Mouse (Mus musculus): ENCODE measurements around the gene Myh10. TPM values are rescaled to one million over a fixed set of nuclear protein-coding genes. Genes with fewer than 3 reads are reported as not detected.

Myh10 gene
- polyA plus RNA-seq, 1 experiment: 0.67 TPM

GRCm38 (mm10) chr11:68851644-68852485 is 160.5 kb downstream of the Myh10 start:
- no peak for TF ChIP-seq GATA1 (IDR thresholded peaks at IDR 0.05; ENCODE audit: borderline replicate concordance, low read length)
- no peak for TF ChIP-seq FLI1 (IDR thresholded peaks at IDR 0.05; ENCODE audit: low read length)
- Histone ChIP-seq H3K4me1 (peaks cover 59% of the 10 kb centered on the region), H3K27me3 (replicated peaks) (no peaks in the 10 kb centered on the region), H3K4me3 (replicated peaks) (peak overlapping the region; percentile 98), H3K9me3 (no peaks in the 10 kb centered on the region), H3K36me3 (replicated peaks; ENCODE audit: low read length) (peaks cover 6% of the 10 kb centered on the region)

DNA sequence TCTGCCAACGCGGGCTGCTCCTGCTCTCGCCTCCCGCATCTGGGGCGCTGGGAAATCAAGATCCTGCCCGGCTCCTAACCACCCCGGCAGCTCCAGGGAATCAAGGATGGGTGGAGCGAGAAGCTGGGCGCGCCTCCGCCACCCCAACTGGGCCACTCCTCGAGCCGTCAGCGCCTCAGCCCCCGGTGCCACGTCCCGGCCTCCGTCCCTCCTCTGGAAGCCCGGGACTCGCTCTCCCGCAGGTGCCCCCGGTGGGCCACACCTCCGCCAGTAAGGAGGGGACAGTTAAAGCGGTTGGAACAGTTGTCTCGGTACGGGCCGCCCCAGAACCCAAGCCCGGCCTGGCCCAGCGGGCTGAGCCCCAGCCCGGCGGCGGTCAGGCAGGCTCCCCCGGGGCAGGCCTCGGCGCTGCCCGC is 161.1 kb downstream of the Myh10 start:
- Histone ChIP-seq H3K4me3 (replicated peaks) (peak overlapping the region; percentile 98), H3K9me3 (no peaks in the 10 kb centered on the region), H3K36me3 (replicated peaks; ENCODE audit: low read length) (peaks cover 6% of the 10 kb centered on the region), H3K27me3 (replicated peaks) (no peaks in the 10 kb centered on the region), H3K4me1 (peaks cover 63% of the 10 kb centered on the region)
- no peak for TF ChIP-seq FLI1 (IDR thresholded peaks at IDR 0.05; ENCODE audit: low read length)
- TF ChIP-seq GATA1 (IDR thresholded peaks at IDR 0.05; ENCODE audit: borderline replicate concordance, low read length): no peak

GRCm38 (mm10) chr11:68852932-68853409 is 161.6 kb downstream of the Myh10 start:
- Histone ChIP-seq H3K27me3 (replicated peaks) (no peaks in the 10 kb centered on the region), H3K4me3 (replicated peaks) (peak overlapping the region; percentile 98), H3K4me1 (peaks cover 68% of the 10 kb centered on the region), H3K9me3 (no peaks in the 10 kb centered on the region), H3K36me3 (replicated peaks; ENCODE audit: low read length) (peaks cover 6% of the 10 kb centered on the region)
- TF ChIP-seq FLI1 (IDR thresholded peaks at IDR 0.05; ENCODE audit: low read length) (no peak), GATA1 (IDR thresholded peaks at IDR 0.05; ENCODE audit: borderline replicate concordance, low read length) (no peak)

DNA sequence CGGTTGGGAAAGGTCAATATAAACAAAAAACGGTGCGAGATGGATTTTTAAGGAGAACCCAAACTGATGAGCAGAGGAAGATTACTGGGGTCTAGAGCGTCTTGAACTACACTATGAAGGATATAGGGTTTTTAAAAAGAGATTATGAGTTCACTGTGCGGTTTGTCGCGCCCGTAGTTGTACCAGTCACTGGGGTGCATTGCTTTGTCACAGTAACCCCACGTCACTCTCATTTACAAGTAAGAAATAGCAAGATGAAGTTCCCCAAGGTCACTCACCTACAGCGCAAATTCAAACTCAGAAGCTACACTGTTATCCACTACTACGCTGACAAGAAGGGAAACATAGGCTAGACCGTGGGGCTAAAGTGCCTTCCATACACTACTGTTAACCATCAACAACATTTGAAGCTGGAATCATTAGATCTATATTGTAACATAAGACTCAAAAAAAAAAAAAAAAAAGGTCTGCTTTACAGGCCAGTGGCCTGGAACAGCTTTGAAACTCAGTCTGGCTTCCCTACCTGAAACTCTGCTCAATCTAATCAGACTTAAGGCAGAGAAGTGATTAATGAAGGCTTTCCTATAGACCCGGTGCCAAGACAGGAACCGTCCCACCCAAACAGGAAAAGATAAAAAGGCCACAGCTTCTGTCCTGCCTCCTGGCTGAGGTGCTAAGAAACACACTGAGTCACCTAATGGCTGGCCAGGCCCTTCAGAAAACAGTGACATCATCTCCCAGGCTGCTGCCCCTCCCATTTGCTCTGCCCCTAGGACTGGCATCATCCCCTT is 162.4 kb downstream of the Myh10 start:
- Histone ChIP-seq H3K27me3 (replicated peaks) (no peaks in the 10 kb centered on the region), H3K36me3 (replicated peaks; ENCODE audit: low read length) (peaks cover 3% of the 10 kb centered on the region), H3K9me3 (no peaks in the 10 kb centered on the region), H3K4me3 (replicated peaks) (peak overlapping the region; percentile 98), H3K4me1 (peaks cover 72% of the 10 kb centered on the region)
- TF ChIP-seq GATA1 (IDR thresholded peaks at IDR 0.05; ENCODE audit: borderline replicate concordance, low read length) (no peak), FLI1 (IDR thresholded peaks at IDR 0.05; ENCODE audit: low read length) (no peak)

GRCm38 (mm10) chr11:68854621-68855020 is 163.3 kb downstream of the Myh10 start:
- TF ChIP-seq FLI1 (IDR thresholded peaks at IDR 0.05; ENCODE audit: low read length) (no peak), GATA1 (IDR thresholded peaks at IDR 0.05; ENCODE audit: borderline replicate concordance, low read length) (no peak)
- Histone ChIP-seq H3K27me3 (replicated peaks) (no peaks in the 10 kb centered on the region), H3K9me3 (no peaks in the 10 kb centered on the region), H3K4me3 (replicated peaks) (no peak overlapping the region), H3K36me3 (replicated peaks; ENCODE audit: low read length) (no peaks in the 10 kb centered on the region), H3K4me1 (peaks cover 72% of the 10 kb centered on the region)

DNA sequence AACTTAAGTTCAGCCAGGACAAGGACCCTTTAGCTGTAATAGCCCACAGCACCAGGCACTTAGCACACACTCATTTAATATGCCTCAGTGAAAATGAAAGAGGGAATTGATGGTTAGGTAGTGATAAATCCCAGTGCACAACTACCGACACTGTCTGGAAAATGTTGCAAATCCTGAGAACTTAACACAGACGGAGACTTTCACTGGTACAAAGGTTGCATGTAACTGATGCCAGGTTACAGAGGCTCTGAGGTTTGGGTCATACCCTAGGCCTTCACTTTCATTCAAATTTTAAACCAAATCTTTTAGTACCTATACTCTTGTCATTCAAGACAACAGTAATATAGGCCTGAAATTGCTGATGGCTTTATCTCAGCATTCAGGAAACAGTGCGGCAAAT is 166.0 kb downstream of the Myh10 start:
- Histone ChIP-seq H3K4me3 (replicated peaks) (no peak overlapping the region), H3K9me3 (no peaks in the 10 kb centered on the region), H3K36me3 (replicated peaks; ENCODE audit: low read length) (no peaks in the 10 kb centered on the region), H3K27me3 (replicated peaks) (no peaks in the 10 kb centered on the region), H3K4me1 (peaks cover 59% of the 10 kb centered on the region)
- TF ChIP-seq GATA1 (IDR thresholded peaks at IDR 0.05; ENCODE audit: borderline replicate concordance, low read length): no peak
- no peak for TF ChIP-seq FLI1 (IDR thresholded peaks at IDR 0.05; ENCODE audit: low read length)

GRCm38 (mm10) chr11:68859943-68860593 is 168.7 kb downstream of the Myh10 start:
- H3K4me3 ChIP-seq (replicated peaks): no peak overlapping the region
- no peaks in the 10 kb centered on the region for H3K9me3 ChIP-seq
- no peaks in the 10 kb centered on the region for H3K36me3 ChIP-seq (replicated peaks; ENCODE audit: low read length)
- H3K27me3 ChIP-seq (replicated peaks): no peaks in the 10 kb centered on the region
- peaks cover 67% of the 10 kb centered on the region for H3K4me1 ChIP-seq
- no peak for TF ChIP-seq GATA1 (IDR thresholded peaks at IDR 0.05; ENCODE audit: borderline replicate concordance, low read length)
- TF ChIP-seq FLI1 (IDR thresholded peaks at IDR 0.05; ENCODE audit: low read length): no peak

DNA sequence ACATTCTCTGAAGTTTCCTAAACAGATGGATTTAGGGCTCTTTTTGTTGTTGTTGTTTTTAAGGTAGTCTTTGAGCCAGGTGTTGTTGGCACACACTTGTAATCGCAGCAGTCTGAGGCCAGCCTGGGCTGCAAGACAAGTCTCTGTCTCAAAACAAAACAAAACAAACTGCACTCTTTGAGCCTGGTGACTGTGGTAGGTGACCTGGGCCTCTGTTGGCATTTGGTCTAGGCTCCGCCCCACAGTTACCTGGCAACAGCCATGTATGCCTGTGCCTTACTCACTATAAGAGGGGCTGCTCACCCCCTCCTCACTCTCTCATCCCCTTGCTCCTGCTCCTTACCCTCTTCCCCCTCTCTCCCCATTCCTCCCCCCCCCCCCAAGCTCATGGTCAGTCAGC is 170.9 kb downstream of the Myh10 start:
- H3K36me3 ChIP-seq (replicated peaks; ENCODE audit: low read length): no peaks in the 10 kb centered on the region
- peaks cover 63% of the 10 kb centered on the region for H3K4me1 ChIP-seq
- TF ChIP-seq FLI1 (IDR thresholded peaks at IDR 0.05; ENCODE audit: low read length) (no peak), GATA1 (IDR thresholded peaks at IDR 0.05; ENCODE audit: borderline replicate concordance, low read length) (no peak)
- H3K27me3 ChIP-seq (replicated peaks): peaks cover 4% of the 10 kb centered on the region
- no peak overlapping the region for H3K4me3 ChIP-seq (replicated peaks)
- no peaks in the 10 kb centered on the region for H3K9me3 ChIP-seq

DNA sequence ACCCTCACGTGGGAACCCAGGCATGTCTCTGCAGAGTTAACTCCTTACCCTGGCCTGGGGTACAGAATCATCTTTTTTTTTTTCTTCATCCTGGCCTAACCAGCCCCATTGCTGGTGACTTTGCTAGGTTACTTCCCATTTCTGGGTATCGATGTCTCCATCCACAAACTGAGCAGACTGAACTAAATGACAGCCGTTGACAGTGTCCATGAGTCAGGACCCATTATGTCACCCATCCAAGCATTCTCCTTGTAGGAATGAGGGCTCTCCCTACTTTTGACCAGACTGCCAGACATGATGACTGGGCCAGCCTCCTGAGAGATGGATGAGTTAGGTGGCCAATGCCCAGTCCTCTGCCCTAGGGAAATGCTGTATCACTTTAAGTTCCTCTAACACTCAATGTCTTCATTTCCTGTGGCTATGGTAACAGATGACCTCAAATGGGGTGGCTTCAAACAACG is 172.3 kb downstream of the Myh10 start:
- Histone ChIP-seq H3K27me3 (replicated peaks) (peaks cover 5% of the 10 kb centered on the region), H3K36me3 (replicated peaks; ENCODE audit: low read length) (no peaks in the 10 kb centered on the region), H3K9me3 (no peaks in the 10 kb centered on the region), H3K4me1 (peaks cover 52% of the 10 kb centered on the region), H3K4me3 (replicated peaks) (peak overlapping the region; percentile 73)
- TF ChIP-seq FLI1 (IDR thresholded peaks at IDR 0.05; ENCODE audit: low read length): no peak
- TF ChIP-seq GATA1 (IDR thresholded peaks at IDR 0.05; ENCODE audit: borderline replicate concordance, low read length): no peak
